In the genomic region with DNA sequence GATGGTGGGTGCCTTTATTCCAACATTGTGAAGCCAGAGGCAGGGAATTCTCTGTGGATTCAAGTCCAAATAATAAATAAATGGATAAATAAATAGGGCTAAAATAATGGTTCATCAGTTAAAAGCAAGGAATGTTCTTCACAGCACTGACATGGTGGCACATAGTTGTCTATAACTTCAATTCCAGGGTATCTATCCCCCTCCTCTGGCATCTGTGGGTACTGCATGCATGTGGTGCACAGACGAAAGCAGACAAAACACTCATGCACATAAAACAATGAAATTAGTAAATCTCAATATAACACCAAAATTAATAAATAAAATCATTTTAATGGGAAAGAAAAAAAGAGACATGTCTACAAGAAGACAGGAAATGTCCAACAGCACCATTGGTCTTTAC, we compare ENCODE assay signal across 14 mouse cellular contexts. TPM values are rescaled to one million over a fixed set of nuclear protein-coding genes. Genes with fewer than 3 reads are reported as not detected.
DNase-seq lines count a peak whose midpoint lies in the region.
"Had no signal": no experiment of that assay in that cellular context is flagged by ENCODE, and none has a peak within 500 bp of the region (broad histone marks: within the 10 kb centered on the region; RNA-seq: fewer than 3 reads in every experiment).

No protein-coding gene starts in this region.

- peaks cover 10% of the 10 kb centered on the region for H3K9me3 ChIP-seq in embryonic facial prominence, embryonic 10.5 days
- H3K9me3 ChIP-seq: forebrain, embryonic 15.5 days; G1E; limb, embryonic 13.5 days had no signal

- no peaks in the 10 kb centered on the region for H3K36me3 ChIP-seq in embryonic facial prominence, embryonic 10.5 days (replicated peaks)
- H3K36me3 ChIP-seq: forebrain, embryonic 15.5 days; G1E; limb, embryonic 13.5 days; midbrain, embryonic 12.5 days had no signal

- H3K27me3 ChIP-seq in embryonic facial prominence, embryonic 10.5 days (replicated peaks; ENCODE audit: low read depth, poor library complexity, severe bottlenecking) = no peaks in the 10 kb centered on the region
- H3K27me3 ChIP-seq: forebrain, embryonic 15.5 days; limb, embryonic 13.5 days; midbrain, embryonic 12.5 days had no signal

- H3K4me1 ChIP-seq in embryonic facial prominence, embryonic 10.5 days = no peaks in the 10 kb centered on the region
- H3K4me1 ChIP-seq: forebrain, embryonic 15.5 days; limb, embryonic 13.5 days; midbrain, embryonic 12.5 days had no signal

- no peak overlapping the region for H3K27ac ChIP-seq in embryonic facial prominence, embryonic 10.5 days (replicated peaks)
- H3K27ac ChIP-seq: forebrain, embryonic 15.5 days; hindbrain, embryonic 14.5 days; limb, embryonic 13.5 days; midbrain, embryonic 12.5 days had no signal

- no peak overlapping the region for H3K4me3 ChIP-seq in embryonic facial prominence, embryonic 10.5 days
- H3K4me3 ChIP-seq: forebrain, embryonic 15.5 days; limb, embryonic 13.5 days; midbrain, embryonic 12.5 days had no signal

- DNase-seq in kidney, adult 18-20 months = peak; percentile 8
- DNase-seq in kidney, postnatal 25 days = no peak
- peak; percentile 16 for DNase-seq in thymus, postnatal 25 days
- DNase-seq in thymus, postnatal 14 days = no peak
- DNase-seq in c-Kit-positive CD71-negative TER-119-negative erythroid progenitor cells, embryonic 14.5 days (ENCODE audit: low read depth) = peak; percentile 16
- no peak for DNase-seq in embryonic facial prominence, embryonic 10.5 days (ENCODE audit: low spot score)
- no peak for DNase-seq in urinary bladder, postnatal 10 days (ENCODE audit: low spot score)
- DNase-seq: cerebellum, postnatal 14 days; gastrocnemius, postnatal 36 days had no signal

- WGBS in embryonic facial prominence, embryonic 10.5 days = 81% methylated on average over 1 of the region's 1 CpGs

RNA-seq across cellular contexts. Expression of gene Ppt1, which starts 54.3 kb away (rescaled TPM):
- 50.6 and 53.4 TPM in 2 replicates for polyA plus RNA-seq in embryonic facial prominence, embryonic 10.5 days (2016; fragmentation: Nextera tagmentation; extraction: Ambion mirVana)

Comparison
In these comparisons a context has a peak if more than half of its experiments do, and no peak if none do; other contexts are left out.
1. DNase-seq: peak in kidney, adult 18-20 months (single experiment), thymus, postnatal 25 days (single experiment) and c-Kit-positive CD71-negative TER-119-negative erythroid progenitor cells, embryonic 14.5 days (single experiment); none in kidney, postnatal 25 days (0 of 2), thymus, postnatal 14 days (single experiment), embryonic facial prominence, embryonic 10.5 days (single experiment) and urinary bladder, postnatal 10 days (single experiment).